Mouse (Mus musculus): Measurements from ENCODE around the gene Ehmt2.

Ehmt2 gene

DNA sequence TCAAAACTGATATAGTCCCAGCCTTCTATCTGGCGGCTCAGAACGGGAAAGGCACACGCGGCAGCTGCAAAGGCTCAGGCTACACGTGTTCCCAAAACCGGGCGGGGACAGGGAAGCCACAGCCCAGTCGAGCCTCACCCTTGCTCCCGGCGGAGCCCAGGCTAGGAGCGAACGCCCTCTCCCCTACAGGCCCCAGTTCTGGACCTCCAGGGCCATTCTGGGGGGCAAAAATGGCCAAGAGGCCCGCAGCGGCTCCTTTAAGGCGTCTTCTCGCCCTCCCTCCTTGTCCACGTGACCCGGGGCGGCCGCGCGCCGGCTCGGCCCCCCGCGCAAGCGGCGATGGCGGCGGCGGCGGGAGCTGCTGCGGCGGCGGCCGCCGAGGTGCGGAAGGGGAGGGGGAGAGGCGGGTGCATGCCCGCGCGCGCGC, at the start of gene Ehmt2, which contains the start of gene C2:
Gene Ehmt2, plus strand, starts transcription at position 310 of the 427 bp plus-strand sequence.
Gene C2, minus strand, starts transcription at position 106 of the 427 bp plus-strand sequence.
- peak; percentile 80 for DNase-seq (ENCODE audit: low read depth)

- peak; percentile 97 for DNase-seq (ENCODE audit: low read depth)
Measured at GRCm38 (mm10) chr17:34849722-34850516, 48.4 kb upstream of the Ehmt2 start, which contains the start of the genes Skiv2l and Nelfe. Gene Skiv2l, minus strand, starts transcription at chr17:34850210. Gene Nelfe, plus strand, starts transcription at chr17:34850391.

DNA sequence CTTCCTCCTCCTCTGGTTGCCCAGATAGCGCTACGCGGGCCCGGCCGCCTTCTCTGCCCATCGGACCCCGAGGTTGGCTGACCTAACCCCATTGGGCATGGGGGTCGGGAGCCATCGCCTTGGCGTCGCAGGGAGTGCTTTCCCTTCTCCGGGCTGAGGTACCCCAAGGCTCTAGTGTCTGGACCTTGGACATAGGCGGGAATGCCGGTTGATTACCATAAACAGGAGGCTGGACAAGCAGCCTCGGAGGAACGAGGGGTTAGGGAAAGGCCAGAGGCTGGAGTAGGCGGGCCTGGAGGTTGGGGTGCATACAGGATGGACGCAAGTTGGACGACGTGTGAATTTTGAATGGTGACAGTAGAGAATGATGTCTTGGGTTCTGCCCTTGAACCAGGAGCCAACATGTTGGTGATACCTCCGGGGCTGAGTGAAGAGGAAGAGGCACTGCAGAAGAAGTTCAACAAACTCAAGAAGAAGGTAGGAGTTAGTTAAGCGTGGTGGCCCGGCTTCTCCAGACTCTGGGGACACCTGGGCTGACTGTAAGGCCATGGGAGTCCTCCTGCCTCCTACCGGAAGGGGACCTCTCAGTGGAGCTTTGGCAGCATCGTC, 47.6 kb upstream of the Ehmt2 start:
- peak; percentile 34 for DNase-seq (ENCODE audit: low read depth)

- no peak for DNase-seq (ENCODE audit: low read depth)
Measured at GRCm38 (mm10) chr17:34853511-34853910, 44.8 kb upstream of the Ehmt2 start.

DNA sequence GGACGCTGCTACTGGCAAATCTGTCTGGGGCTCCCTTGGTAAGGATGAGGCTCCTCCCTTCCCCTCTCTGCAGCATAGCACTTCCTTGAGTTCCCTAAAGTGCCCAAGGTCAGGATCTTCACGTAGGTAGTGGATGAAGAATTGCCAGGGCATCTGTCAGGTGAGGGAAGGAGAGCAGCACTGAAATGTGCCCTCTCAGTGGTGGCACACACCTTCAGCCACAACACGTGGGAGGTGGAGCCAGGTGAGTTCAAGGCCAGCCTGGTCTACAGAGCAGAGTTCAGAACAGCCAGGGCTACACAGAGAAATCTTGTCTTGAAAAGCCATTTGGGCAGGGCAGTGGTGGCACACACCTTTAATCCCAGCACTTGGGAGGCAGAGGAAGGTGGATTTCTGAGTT, 43.5 kb upstream of the Ehmt2 start:
- no peak for DNase-seq (ENCODE audit: low read depth)

- DNase-seq (ENCODE audit: low read depth) = peak; percentile 56
Measured at GRCm38 (mm10) chr17:34855825-34856224, 42.4 kb upstream of the Ehmt2 start.

DNA sequence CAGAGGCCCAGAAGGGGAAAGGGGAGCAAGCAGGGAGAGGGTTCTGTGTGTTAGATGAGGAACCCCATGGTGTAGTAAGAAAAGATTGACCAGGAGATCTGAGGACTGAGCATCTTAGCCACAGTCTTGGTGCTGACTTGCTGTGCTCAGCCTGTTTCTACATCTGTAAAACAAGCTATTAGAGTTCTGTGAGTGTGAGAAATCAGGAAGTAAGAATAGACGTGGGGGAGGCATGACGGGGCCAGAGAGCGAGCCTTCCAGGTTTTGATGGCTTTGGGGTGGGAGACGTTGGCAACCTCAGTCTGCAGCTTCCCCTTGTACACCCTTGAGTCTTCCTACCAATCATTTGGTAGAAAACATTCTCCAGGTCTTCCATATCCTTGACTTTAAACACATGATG, 39.6 kb upstream of the Ehmt2 start:
- no peak for DNase-seq (ENCODE audit: low read depth)

GRCm38 (mm10) chr17:34860514-34860913, 37.8 kb upstream of the Ehmt2 start:
- DNase-seq (ENCODE audit: low read depth) = no peak

DNA sequence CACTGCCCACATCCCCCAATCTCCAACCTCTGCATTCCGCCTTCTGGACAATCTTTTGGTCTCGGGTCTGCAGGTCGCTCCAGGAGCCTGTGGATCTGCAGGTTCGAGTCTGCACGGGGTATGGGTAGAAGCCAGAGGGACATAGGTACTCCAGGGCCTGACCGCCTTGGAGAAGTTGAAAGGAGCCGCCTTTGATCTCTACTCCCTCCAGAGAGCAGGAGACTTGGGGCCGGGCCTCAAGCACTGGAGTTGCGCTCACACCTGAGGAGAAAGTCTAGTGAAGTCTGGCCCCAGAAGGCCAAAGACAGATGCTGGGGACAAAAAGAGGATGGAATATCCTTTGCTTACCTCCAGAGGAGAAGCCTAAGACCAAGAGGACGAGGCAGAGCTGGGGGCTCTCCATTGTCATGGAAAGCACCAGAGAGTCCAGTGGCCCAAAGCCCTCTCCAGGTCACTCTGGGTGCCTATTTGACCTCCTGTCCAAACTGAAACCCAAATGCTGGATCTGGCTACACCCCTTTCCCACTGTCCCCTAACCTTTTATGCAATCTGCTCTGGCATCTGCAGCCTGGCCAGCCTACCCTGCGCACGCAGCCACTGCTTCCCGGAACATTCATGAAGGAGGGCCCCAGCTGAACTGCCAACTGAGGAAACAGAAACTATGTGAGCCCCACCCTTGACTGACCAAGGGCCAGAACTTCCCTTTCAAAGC, 36.4 kb upstream of the Ehmt2 start:
- DNase-seq (ENCODE audit: low read depth) = no peak

- DNase-seq (ENCODE audit: low read depth) = no peak
Measured at GRCm38 (mm10) chr17:34862416-34863081, 35.7 kb upstream of the Ehmt2 start, which contains the start of gene Cfb. Gene Cfb, minus strand, starts transcription at chr17:34862518.

- DNase-seq (ENCODE audit: low read depth) = no peak
Measured at GRCm38 (mm10) chr17:34865981-34866380, 32.3 kb upstream of the Ehmt2 start.

GRCm38 (mm10) chr17:34874321-34874720, 23.9 kb upstream of the Ehmt2 start:
- DNase-seq (ENCODE audit: low read depth) = peak; percentile 38

DNA sequence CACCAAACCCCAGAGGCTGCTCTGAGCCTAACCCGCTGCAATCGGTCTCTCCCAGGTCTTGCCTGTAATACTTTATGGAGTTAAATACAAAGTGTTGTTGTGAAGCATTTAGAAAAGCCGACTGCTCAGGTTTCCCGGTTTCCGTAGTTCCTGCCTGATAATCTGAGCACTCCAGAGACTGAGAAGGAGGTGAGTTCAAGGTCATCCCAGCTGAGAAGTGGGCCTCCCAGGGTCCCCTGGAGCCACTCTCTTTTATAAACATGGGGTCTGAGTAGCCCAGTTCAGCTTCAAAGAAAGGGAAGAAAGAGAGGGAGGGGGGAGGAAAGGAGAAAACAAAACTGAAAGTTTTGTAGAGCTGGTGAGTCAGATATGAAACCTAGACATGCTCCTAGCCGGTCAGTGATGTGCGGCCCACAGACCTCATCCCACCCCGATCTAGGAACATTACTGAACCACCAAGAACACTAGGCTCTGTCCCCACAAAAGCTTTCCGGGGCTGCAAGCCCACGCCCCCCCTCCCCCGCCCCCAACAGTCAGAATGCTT, 18.9 kb upstream of the Ehmt2 start, which contains the start of gene Zbtb12:
Gene Zbtb12, plus strand, starts transcription at position 148 of the 544 bp plus-strand sequence.
- peak; percentile 44 for DNase-seq (ENCODE audit: low read depth)

DNA sequence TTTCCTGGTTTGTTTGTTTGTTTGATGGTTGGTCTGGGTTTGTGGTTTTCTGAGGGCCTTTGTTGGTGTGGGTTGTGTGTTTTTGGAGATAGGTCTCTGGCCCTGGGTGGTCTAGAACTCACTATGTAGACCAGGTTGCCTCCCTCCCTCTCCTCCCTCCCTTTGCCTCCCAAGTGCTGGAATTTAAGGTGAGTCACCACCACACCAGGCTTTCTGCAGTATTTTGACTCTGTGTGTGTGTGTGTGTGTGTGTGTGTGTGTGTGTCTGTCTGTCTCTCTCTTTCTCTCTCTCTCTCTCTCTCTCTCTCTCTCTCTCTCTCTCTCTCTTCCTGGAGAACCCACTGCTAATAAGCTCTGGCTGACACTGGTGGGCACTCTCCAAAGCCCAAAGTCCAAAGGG, 17.1 kb upstream of the Ehmt2 start:
- no peak for DNase-seq (ENCODE audit: low read depth)

DNA sequence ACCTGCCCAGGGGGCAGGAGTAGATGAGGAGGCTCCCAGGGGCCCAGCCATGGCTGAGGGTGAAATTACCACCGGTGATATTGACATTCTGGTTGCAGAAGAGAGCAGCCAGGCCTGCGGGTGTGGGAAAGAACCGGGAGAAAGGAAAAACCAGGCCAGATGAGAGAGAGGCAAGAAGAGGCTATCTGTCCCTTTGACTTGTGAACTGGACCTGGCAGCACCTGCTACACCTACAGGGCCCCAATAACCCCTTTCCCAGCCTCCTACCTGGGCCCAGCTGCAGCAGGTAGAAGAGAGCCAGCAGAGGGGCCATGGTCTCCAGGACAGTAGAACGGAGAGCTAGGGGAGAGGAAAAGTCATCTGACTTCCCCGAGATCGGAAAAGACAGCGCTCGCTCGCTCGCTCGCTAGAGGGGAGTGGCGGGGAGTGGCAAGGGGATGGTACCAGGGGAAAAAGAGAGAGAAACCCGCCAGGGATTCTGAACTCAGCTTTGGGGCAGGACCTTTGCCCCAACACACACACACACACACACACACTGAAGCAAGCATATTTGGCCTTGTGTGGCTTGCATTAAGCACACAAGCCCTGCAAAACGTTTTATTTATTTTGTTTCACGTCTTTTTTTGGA, 16.5 kb upstream of the Ehmt2 start, which contains the start of gene Gm20547:
Gene Gm20547, minus strand, starts transcription at position 360 of the 628 bp plus-strand sequence.
- no peak for DNase-seq (ENCODE audit: low read depth)

- peak; percentile 37 for DNase-seq (ENCODE audit: low read depth)
Measured at GRCm38 (mm10) chr17:34883332-34883731, 14.9 kb upstream of the Ehmt2 start.

DNA sequence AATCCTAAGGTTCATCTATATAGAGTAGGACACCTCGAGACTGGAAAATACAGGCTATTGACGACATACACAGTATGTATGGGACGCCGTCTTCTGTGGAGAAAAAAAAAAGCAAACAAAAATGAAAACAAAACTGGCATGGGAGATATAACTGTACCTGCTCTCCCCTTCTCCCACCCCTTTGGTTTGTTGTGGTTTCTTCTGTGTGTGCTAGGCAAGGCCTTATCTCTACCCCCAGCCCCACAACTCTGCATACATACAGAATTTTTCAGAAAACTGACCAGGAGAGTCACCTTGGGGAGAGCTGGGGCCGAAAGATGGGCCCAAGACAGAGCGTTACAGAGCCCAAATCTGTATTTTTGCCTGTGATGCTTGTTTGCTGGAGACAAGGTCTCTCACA, 13.6 kb upstream of the Ehmt2 start:
- no peak for DNase-seq (ENCODE audit: low read depth)

DNA sequence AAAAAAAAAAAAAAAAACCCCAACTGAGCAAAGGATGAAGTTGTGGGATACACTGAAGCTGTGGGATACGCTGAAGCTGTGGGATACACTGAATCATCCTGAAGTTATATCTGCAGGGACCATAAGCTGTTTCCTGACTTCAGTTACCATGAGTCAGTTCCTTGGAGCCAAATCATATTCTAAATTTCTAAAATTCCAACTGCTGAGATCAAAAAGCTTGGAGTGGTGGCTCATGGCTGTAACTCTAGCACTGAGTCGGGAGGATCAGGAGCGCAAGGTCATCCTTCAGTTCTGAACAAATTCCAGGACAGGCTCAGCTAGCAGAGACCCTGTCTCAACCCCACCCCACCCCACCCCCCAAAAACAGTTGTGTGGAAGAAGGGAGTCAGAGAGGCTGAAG, 12.7 kb upstream of the Ehmt2 start:
- DNase-seq (ENCODE audit: low read depth) = no peak

- peak; percentile 75 for DNase-seq (ENCODE audit: low read depth)
Measured at GRCm38 (mm10) chr17:34887942-34888341, 10.3 kb upstream of the Ehmt2 start.

GRCm38 (mm10) chr17:34890074-34890743, 8.1 kb upstream of the Ehmt2 start:
- no peak for DNase-seq (ENCODE audit: low read depth)

All from 416B (cell line).